Mouse (Mus musculus) ES-CJ7 (cell line): Measurements from ENCODE around the gene Styxl1.

ENCODE experiments used
- DNase-seq: peaks from one replicate; pipeline ENCODE4 v3.0.0; 2011; ENCODE audit warnings: low read depth, low spot score

Gene Styxl1

DNA sequence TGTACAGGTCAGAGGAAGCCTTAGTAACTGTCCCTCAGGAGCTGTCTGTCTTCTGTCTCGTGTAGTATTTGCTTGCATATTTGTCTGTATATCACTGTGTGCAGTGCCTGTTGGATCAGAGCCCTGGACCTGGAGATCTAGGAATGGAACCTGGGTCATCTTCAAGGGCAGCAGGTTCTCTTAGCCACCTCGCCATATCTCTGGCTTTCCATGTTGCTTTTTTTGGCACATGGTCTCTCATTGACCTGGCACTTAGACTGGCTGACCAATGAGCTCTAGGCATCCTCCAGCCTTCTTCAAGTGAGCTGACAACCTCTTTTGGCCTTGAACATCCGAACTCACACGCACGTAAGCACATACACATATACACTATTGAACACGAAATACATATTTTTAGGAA, 76.0 kb downstream of the Styxl1 start:
- DNase-seq: no peak

DNA sequence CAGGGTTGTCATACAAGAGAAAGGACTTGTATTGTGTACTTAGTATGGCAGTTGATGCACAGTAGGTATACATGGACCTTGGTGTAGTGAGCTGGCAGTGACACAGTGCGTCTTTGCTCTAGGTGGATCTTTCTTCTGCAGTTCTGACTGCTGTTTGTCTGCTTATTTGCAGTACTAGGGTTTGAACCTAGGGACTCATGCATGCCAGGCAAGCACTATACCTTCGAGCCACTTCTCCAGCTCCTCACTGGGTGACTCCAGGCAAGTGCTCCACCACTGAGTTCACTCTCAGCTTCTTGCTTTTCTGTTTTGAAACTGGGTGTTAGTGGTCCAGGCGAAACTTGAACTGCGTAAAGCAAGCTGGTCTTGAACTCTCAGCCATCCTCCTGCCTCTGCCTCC, 76.6 kb downstream of the Styxl1 start:
- no peak for DNase-seq

- DNase-seq: no peak
These were observed 80.5 kb downstream of the Styxl1 start for GRCm38 (mm10) chr5:135697711-135698111.
